Mouse (Mus musculus) lung, adult 2 months (tissue): ENCODE results near the gene Fam161a.

Experiments
- CTCF ChIP-seq: fragments of 200-500 bp; IDR thresholded peaks from 2 replicates; pipeline ENCODE4 v1.5.1; 2011; ENCODE audit warnings: mild to moderate bottlenecking, low read length, control low read depth; ENCODE audit not compliant: insufficient read depth
- POLR2A ChIP-seq: fragments of 200-500 bp; IDR thresholded peaks from 2 replicates; pipeline ENCODE4 v1.6.1; 2011; ENCODE audit warnings: low read depth, mild to moderate bottlenecking, control low read depth, low read length, borderline replicate concordance; ENCODE audit errors: extremely low read depth

GRCm38 (mm10) chr11:23013096-23013495 is 5.8 kb downstream of the Fam161a start:
- TF ChIP-seq POLR2A (no peak), CTCF (no peak)
